Mouse (Mus musculus): ENCODE measurements at regions not wholly inside any gene's neighbourhood (a gene's known extent, or its start where the extent isn't known, plus 50 kb on each side); places are given as distances from the start of the nearest gene placed in this dataset.

- no peak; the same call in 1 of the 2 replicates for ATAC-seq (ENCODE audit: insufficient read depth)
- WGBS, result 45% methylated on average over 6 of the region's 6 CpGs
Measured at GRCm38 (mm10) chr3:49504581-49504980, 252.5 kb downstream of the Pcdh18 start.

GRCm38 (mm10) chr3:49502351-49502750 lies 254.8 kb downstream of the Pcdh18 start:
- H3K27ac ChIP-seq (ENCODE audit: low read depth), result no peak overlapping the region
- WGBS, result 62% methylated on average over 4 of the region's 4 CpGs
- H3K36me3 ChIP-seq (ENCODE audit: insufficient read depth), result no peaks in the 10 kb centered on the region
- no peak for ATAC-seq (ENCODE audit: insufficient read depth)
- H3K9ac ChIP-seq, result no peak overlapping the region
- no peaks in the 10 kb centered on the region for H3K9me3 ChIP-seq (ENCODE audit: low read depth, low read length)
- H3K4me2 ChIP-seq, result no peak overlapping the region
- no peak for TF ChIP-seq CTCF (IDR thresholded peaks at IDR 0.05; ENCODE audit: low read depth)
- no peak overlapping the region for H3K4me3 ChIP-seq (ENCODE audit: low read depth, low read length)
- no peaks in the 10 kb centered on the region for H3K27me3 ChIP-seq (ENCODE audit: insufficient read depth, low read length)
- DNase-seq, result no peak
- no peaks in the 10 kb centered on the region for H3K4me1 ChIP-seq (ENCODE audit: insufficient read depth)

More at GRCm38 (mm10) chr3:49504581-49504980, 252.5 kb downstream of the Pcdh18 start:
- DNase-seq, result peak; percentile 25
- Histone ChIP-seq H3K4me3 (ENCODE audit: low read depth, low read length) (no peak overlapping the region), H3K4me2 (no peak overlapping the region), H3K27ac (ENCODE audit: low read depth) (no peak overlapping the region), H3K4me1 (ENCODE audit: insufficient read depth) (no peaks in the 10 kb centered on the region), H3K9ac (no peak overlapping the region), H3K9me3 (ENCODE audit: low read depth, low read length) (no peaks in the 10 kb centered on the region), H3K27me3 (ENCODE audit: insufficient read depth, low read length) (no peaks in the 10 kb centered on the region), H3K36me3 (ENCODE audit: insufficient read depth) (no peaks in the 10 kb centered on the region)
- no peak for TF ChIP-seq CTCF (IDR thresholded peaks at IDR 0.05; ENCODE audit: low read depth)

- peak overlapping the region; percentile 12; the same call in 1 of the 2 replicates for H3K27ac ChIP-seq (ENCODE audit: low read depth)
- H3K4me1 ChIP-seq (ENCODE audit: insufficient read depth), result 0 out of 2 replicates have a peak, but pooled peaks cover 7% of the 10 kb centered on the region
- TF ChIP-seq CTCF (IDR thresholded peaks at IDR 0.05; ENCODE audit: low read depth), result no peak
- 38% methylated on average over 8 of the region's 8 CpGs for WGBS
- H3K9ac ChIP-seq, result no peak overlapping the region
- ATAC-seq (ENCODE audit: insufficient read depth), result peak; percentile 98
- H3K9me3 ChIP-seq (ENCODE audit: low read depth, low read length), result no peaks in the 10 kb centered on the region
- no peak overlapping the region for H3K4me2 ChIP-seq
- peak; percentile 91 for DNase-seq
- no peaks in the 10 kb centered on the region for H3K27me3 ChIP-seq (ENCODE audit: insufficient read depth, low read length)
- H3K36me3 ChIP-seq (ENCODE audit: insufficient read depth), result no peaks in the 10 kb centered on the region
- no peak overlapping the region for H3K4me3 ChIP-seq (ENCODE audit: low read depth, low read length)
Measured at GRCm38 (mm10) chr3:49485105-49485504, 272.0 kb downstream of the Pcdh18 start.

Data from lung, embryonic 14.5 days (tissue).